Mouse (Mus musculus): ENCODE measurements around the gene Slc25a19. TPM values are rescaled to one million over a fixed set of nuclear protein-coding genes. Genes with fewer than 3 reads are reported as not detected.
A peak's percentile ranks its signal among the peaks of the same experiment; 100 is the strongest.

Slc25a19 gene
- polyA plus RNA-seq, 1 experiment from 2014 or later = 23.3 TPM

- ATAC-seq (replicated peaks; ENCODE audit: low FRiP score, low TSS enrichment, low read depth) (peak; percentile 85), DNase-seq (ENCODE audit: low spot score) (peak; percentile 97)
- no peaks in the 10 kb centered on the region for H3K9me3 ChIP-seq (ENCODE audit: control insufficient read depth, low read length)
- peak within 1 kb of the TSS; percentile 67 for H3K4me3 ChIP-seq (ENCODE audit: low read depth, low read length)
- peak within 1 kb of the TSS; percentile 76 for H3K27ac ChIP-seq (ENCODE audit: low read depth)
- H3K4me2 ChIP-seq (ENCODE audit: low read length) = peak within 1 kb of the TSS; percentile 71
- H3K9ac ChIP-seq (ENCODE audit: low read length) = peak within 1 kb of the TSS; percentile 73
- H3K36me3 ChIP-seq (ENCODE audit: control insufficient read depth, insufficient read depth, low read length) = peaks cover 39% of the 10 kb centered on the region
- no peaks in the 10 kb centered on the region for H3K27me3 ChIP-seq (replicated peaks; ENCODE audit: control insufficient read depth, insufficient read depth, low read length)
- H3K4me1 ChIP-seq (replicated peaks; ENCODE audit: control insufficient read depth, insufficient read depth, low read length) = peaks cover 17% of the 10 kb centered on the region
- under 1% methylated on average over 72 of the region's 80 CpGs for WGBS
Observed at GRCm38 (mm10) chr11:115612410-115613137, 15.5 kb downstream of the Slc25a19 start, which contains the start of gene Mif4gd. Mif4gd (minus strand) TSS chr11:115612969.

GRCm38 (mm10) chr11:115612059-115612409 is 16.1 kb downstream of the Slc25a19 start:
- WGBS = 2% methylated on average over 13 of the region's 13 CpGs
- Histone ChIP-seq H3K27ac (ENCODE audit: low read depth) (peak overlapping the region; percentile 76), H3K4me1 (replicated peaks; ENCODE audit: control insufficient read depth, insufficient read depth, low read length) (peaks cover 17% of the 10 kb centered on the region), H3K36me3 (ENCODE audit: control insufficient read depth, insufficient read depth, low read length) (peaks cover 44% of the 10 kb centered on the region), H3K4me2 (ENCODE audit: low read length) (peak overlapping the region; percentile 71), H3K27me3 (replicated peaks; ENCODE audit: control insufficient read depth, insufficient read depth, low read length) (no peaks in the 10 kb centered on the region), H3K4me3 (ENCODE audit: low read depth, low read length) (peak overlapping the region; percentile 67), H3K9ac (ENCODE audit: low read length) (peak overlapping the region; percentile 73), H3K9me3 (ENCODE audit: control insufficient read depth, low read length) (no peaks in the 10 kb centered on the region)
- peak; percentile 84 for DNase-seq (ENCODE audit: low spot score)
- peak; percentile 20; the same call in 1 of the 2 replicates for ATAC-seq (replicated peaks; ENCODE audit: low FRiP score, low TSS enrichment, low read depth)

GRCm38 (mm10) chr11:115611173-115611572 is 16.9 kb downstream of the Slc25a19 start:
- Histone ChIP-seq H3K4me1 (replicated peaks; ENCODE audit: control insufficient read depth, insufficient read depth, low read length) (peaks cover 17% of the 10 kb centered on the region), H3K36me3 (ENCODE audit: control insufficient read depth, insufficient read depth, low read length) (peaks cover 52% of the 10 kb centered on the region), H3K27ac (ENCODE audit: low read depth) (no peak overlapping the region), H3K9ac (ENCODE audit: low read length) (no peak overlapping the region), H3K4me3 (ENCODE audit: low read depth, low read length) (0 out of 2 replicates have a peak overlapping the region, but pooled peaks have one; percentile 67), H3K4me2 (ENCODE audit: low read length) (no peak overlapping the region), H3K27me3 (replicated peaks; ENCODE audit: control insufficient read depth, insufficient read depth, low read length) (no peaks in the 10 kb centered on the region), H3K9me3 (ENCODE audit: control insufficient read depth, low read length) (no peaks in the 10 kb centered on the region)
- WGBS = 61% methylated on average over 6 of the region's 6 CpGs
- DNase-seq (ENCODE audit: low spot score) (no peak), ATAC-seq (replicated peaks; ENCODE audit: low FRiP score, low TSS enrichment, low read depth) (no peak)

- Histone ChIP-seq H3K9ac (ENCODE audit: low read length) (no peak overlapping the region), H3K36me3 (ENCODE audit: control insufficient read depth, insufficient read depth, low read length) (peaks cover 51% of the 10 kb centered on the region), H3K4me1 (replicated peaks; ENCODE audit: control insufficient read depth, insufficient read depth, low read length) (peaks cover 23% of the 10 kb centered on the region), H3K27me3 (replicated peaks; ENCODE audit: control insufficient read depth, insufficient read depth, low read length) (no peaks in the 10 kb centered on the region), H3K4me3 (ENCODE audit: low read depth, low read length) (no peak overlapping the region), H3K27ac (ENCODE audit: low read depth) (no peak overlapping the region), H3K9me3 (ENCODE audit: control insufficient read depth, low read length) (no peaks in the 10 kb centered on the region), H3K4me2 (ENCODE audit: low read length) (no peak overlapping the region)
- 78% methylated on average over 3 of the region's 3 CpGs for WGBS
- ATAC-seq (replicated peaks; ENCODE audit: low FRiP score, low TSS enrichment, low read depth) (no peak), DNase-seq (ENCODE audit: low spot score) (no peak)
Observed at GRCm38 (mm10) chr11:115609576-115609975, 18.5 kb downstream of the Slc25a19 start.

- ATAC-seq (replicated peaks; ENCODE audit: low FRiP score, low TSS enrichment, low read depth) = no peak
- Histone ChIP-seq H3K9ac (ENCODE audit: low read length) (no peak overlapping the region), H3K4me2 (ENCODE audit: low read length) (no peak overlapping the region), H3K9me3 (ENCODE audit: control insufficient read depth, low read length) (no peaks in the 10 kb centered on the region), H3K36me3 (ENCODE audit: control insufficient read depth, insufficient read depth, low read length) (peaks cover 50% of the 10 kb centered on the region), H3K4me1 (replicated peaks; ENCODE audit: control insufficient read depth, insufficient read depth, low read length) (peaks cover 21% of the 10 kb centered on the region), H3K27me3 (replicated peaks; ENCODE audit: control insufficient read depth, insufficient read depth, low read length) (no peaks in the 10 kb centered on the region), H3K27ac (ENCODE audit: low read depth) (no peak overlapping the region), H3K4me3 (ENCODE audit: low read depth, low read length) (no peak overlapping the region)
- 77% methylated on average over 23 of the region's 23 CpGs for WGBS
- no peak for DNase-seq (ENCODE audit: low spot score)
Observed at GRCm38 (mm10) chr11:115608421-115609399, 19.4 kb downstream of the Slc25a19 start.

GRCm38 (mm10) chr11:115606733-115607132 is 21.4 kb downstream of the Slc25a19 start:
- Histone ChIP-seq H3K27ac (ENCODE audit: low read depth) (no peak overlapping the region), H3K9ac (ENCODE audit: low read length) (no peak overlapping the region), H3K27me3 (replicated peaks; ENCODE audit: control insufficient read depth, insufficient read depth, low read length) (no peaks in the 10 kb centered on the region), H3K36me3 (ENCODE audit: control insufficient read depth, insufficient read depth, low read length) (peaks cover 50% of the 10 kb centered on the region), H3K4me3 (ENCODE audit: low read depth, low read length) (no peak overlapping the region), H3K9me3 (ENCODE audit: control insufficient read depth, low read length) (no peaks in the 10 kb centered on the region), H3K4me1 (replicated peaks; ENCODE audit: control insufficient read depth, insufficient read depth, low read length) (peaks cover 22% of the 10 kb centered on the region), H3K4me2 (ENCODE audit: low read length) (no peak overlapping the region)
- DNase-seq (ENCODE audit: low spot score) (no peak), ATAC-seq (replicated peaks; ENCODE audit: low FRiP score, low TSS enrichment, low read depth) (no peak)
- 94% methylated on average over 18 of the region's 18 CpGs for WGBS

- H3K4me2 ChIP-seq (ENCODE audit: low read length) = peak overlapping the region; percentile 98
- peaks cover 42% of the 10 kb centered on the region for H3K36me3 ChIP-seq (ENCODE audit: control insufficient read depth, insufficient read depth, low read length)
- peaks cover 18% of the 10 kb centered on the region for H3K4me1 ChIP-seq (replicated peaks; ENCODE audit: control insufficient read depth, insufficient read depth, low read length)
- DNase-seq (ENCODE audit: low spot score) (no peak), ATAC-seq (replicated peaks; ENCODE audit: low FRiP score, low TSS enrichment, low read depth) (peak; percentile 18)
- no peaks in the 10 kb centered on the region for H3K27me3 ChIP-seq (replicated peaks; ENCODE audit: control insufficient read depth, insufficient read depth, low read length)
- H3K27ac ChIP-seq (ENCODE audit: low read depth) = peak overlapping the region; percentile 95
- H3K4me3 ChIP-seq (ENCODE audit: low read depth, low read length) = peak overlapping the region; percentile 98
- 0% methylated on average over 26 of the region's 26 CpGs for WGBS
- H3K9ac ChIP-seq (ENCODE audit: low read length) = peak overlapping the region; percentile 96
- no peaks in the 10 kb centered on the region for H3K9me3 ChIP-seq (ENCODE audit: control insufficient read depth, low read length)
Observed at GRCm38 (mm10) chr11:115604304-115604696, 23.8 kb downstream of the Slc25a19 start.

GRCm38 (mm10) chr11:115603476-115604303 is 24.4 kb downstream of the Slc25a19 start, which contains the start of the genes Mrps7 and Gga3:
Mrps7 (plus strand) TSS chr11:115603925.
Gga3 (minus strand) TSS chr11:115604051.
- WGBS = under 1% methylated on average over 86 of the region's 93 CpGs
- DNase-seq (ENCODE audit: low spot score) (peak; percentile 98), ATAC-seq (replicated peaks; ENCODE audit: low FRiP score, low TSS enrichment, low read depth) (peak; percentile 97)
- peak within 1 kb of the TSS; percentile 96 for H3K9ac ChIP-seq (ENCODE audit: low read length)
- peaks cover 38% of the 10 kb centered on the region for H3K36me3 ChIP-seq (ENCODE audit: control insufficient read depth, insufficient read depth, low read length)
- peak within 1 kb of the TSS; percentile 98 for H3K4me2 ChIP-seq (ENCODE audit: low read length)
- peaks cover 18% of the 10 kb centered on the region for H3K4me1 ChIP-seq (replicated peaks; ENCODE audit: control insufficient read depth, insufficient read depth, low read length)
- H3K27ac ChIP-seq (ENCODE audit: low read depth) = peak within 1 kb of the TSS; percentile 95
- H3K4me3 ChIP-seq (ENCODE audit: low read depth, low read length) = peak within 1 kb of the TSS; percentile 98
- no peaks in the 10 kb centered on the region for H3K9me3 ChIP-seq (ENCODE audit: control insufficient read depth, low read length)
- H3K27me3 ChIP-seq (replicated peaks; ENCODE audit: control insufficient read depth, insufficient read depth, low read length) = no peaks in the 10 kb centered on the region

Measured in intestine, embryonic 14.5 days (tissue).